Mouse (Mus musculus) monocyte, adult 5-6 weeks (primary cell): ENCODE results near the gene Nfatc2. TPM values are rescaled to one million over a fixed set of nuclear protein-coding genes. Genes with fewer than 3 reads are reported as not detected.

Experiments
- ATAC-seq: fragments of 153-309, 156-312 bp; replicated peaks from 2 replicates; pipeline ENCODE4 v1.8.0; 2017; ENCODE audit warnings: mild to moderate bottlenecking; ENCODE audit not compliant: low TSS enrichment, insufficient number of reproducible peaks, severe bottlenecking, poor library complexity, low FRiP score
- total RNA-seq: library from RNA; stranded (forward); fragments of 200-1000, 200-491, 200-594 nt; gene quantifications from 3 replicates; pipeline ENCODE4 v1.2.3, GENCODE M21; 2017

Nfatc2 gene
- total RNA-seq, 1 experiment from 2014 or later, result 6.1 TPM

GRCm38 (mm10) chr2:168613092-168613880, 11.8 kb upstream of the Nfatc2 start:
- no peak for ATAC-seq

- ATAC-seq, result no peak
Measured at GRCm38 (mm10) chr2:168610941-168611340, 9.5 kb upstream of the Nfatc2 start.

- ATAC-seq, result no peak
Measured at GRCm38 (mm10) chr2:168609653-168610248, 8.3 kb upstream of the Nfatc2 start.

- ATAC-seq, result no peak
Measured at GRCm38 (mm10) chr2:168608125-168608564, 6.7 kb upstream of the Nfatc2 start.

GRCm38 (mm10) chr2:168604655-168605070, 3.2 kb upstream of the Nfatc2 start:
- ATAC-seq, result no peak

- no peak for ATAC-seq
Measured at GRCm38 (mm10) chr2:168602387-168602741, 907 bp upstream of the Nfatc2 start.

- ATAC-seq, result no peak
Measured at GRCm38 (mm10) chr2:168600750-168601490, 537 bp downstream of the Nfatc2 start.

- ATAC-seq, result no peak
Measured at GRCm38 (mm10) chr2:168595693-168596092, 5.8 kb downstream of the Nfatc2 start.

GRCm38 (mm10) chr2:168593676-168594075, 7.8 kb downstream of the Nfatc2 start:
- no peak for ATAC-seq

GRCm38 (mm10) chr2:168593004-168593403, 8.5 kb downstream of the Nfatc2 start:
- no peak for ATAC-seq

GRCm38 (mm10) chr2:168591076-168591475, 10.4 kb downstream of the Nfatc2 start:
- no peak for ATAC-seq

GRCm38 (mm10) chr2:168590556-168590955, 10.9 kb downstream of the Nfatc2 start:
- ATAC-seq, result 0 out of 2 replicates have a peak, but pooled peaks have one; percentile 3

GRCm38 (mm10) chr2:168590168-168590551, 11.3 kb downstream of the Nfatc2 start:
- peak; percentile 41 for ATAC-seq

GRCm38 (mm10) chr2:168589368-168590167, 11.9 kb downstream of the Nfatc2 start:
- ATAC-seq, result no peak; the same call in 1 of the 2 replicates

GRCm38 (mm10) chr2:168588591-168589367, 12.7 kb downstream of the Nfatc2 start:
- no peak for ATAC-seq

- no peak for ATAC-seq
Measured at GRCm38 (mm10) chr2:168587159-168587558, 14.3 kb downstream of the Nfatc2 start.

GRCm38 (mm10) chr2:168586512-168586911, 14.9 kb downstream of the Nfatc2 start:
- no peak for ATAC-seq

- no peak for ATAC-seq
Measured at GRCm38 (mm10) chr2:168584857-168585256, 16.6 kb downstream of the Nfatc2 start.
